Mouse (Mus musculus) ES-Bruce4 (cell line): ENCODE results near the gene Fam131c.
A peak's percentile ranks its signal among the peaks of the same experiment; 100 is the strongest.

ENCODE experiments used
- CTCF ChIP-seq: IDR thresholded peaks from one replicate; pipeline ENCODE4 v1.8.1; 2011; ENCODE audit warnings: low read depth, low read length
- POLR2A ChIP-seq: IDR thresholded peaks from one replicate; pipeline ENCODE4 v1.8.1; 2011; ENCODE audit warnings: low read length; ENCODE audit not compliant: insufficient read depth

DNA sequence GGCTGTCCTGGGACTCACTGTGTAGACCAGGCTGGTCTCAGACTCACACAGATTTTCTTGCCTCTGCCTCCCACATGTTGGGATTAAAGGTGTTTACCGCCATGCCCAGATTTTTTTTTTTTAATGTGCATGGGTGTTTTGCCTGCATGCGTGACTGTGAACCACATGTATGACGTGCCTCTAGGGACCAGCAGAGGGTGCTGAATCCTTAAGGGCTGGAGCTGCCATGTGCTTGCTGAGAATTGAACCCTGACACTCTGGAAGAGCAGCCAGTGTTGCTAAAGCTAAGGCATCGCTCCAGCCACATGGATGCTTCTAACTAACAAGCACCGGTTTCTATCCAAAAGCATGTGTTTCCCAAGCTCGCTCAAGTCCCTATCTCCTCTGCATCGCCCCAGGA lies 18.1 kb downstream of the Fam131c start:
- TF ChIP-seq CTCF (peak; percentile 31), POLR2A (no peak)
